Mouse (Mus musculus) intestine, embryonic 14.5 days (tissue): ENCODE measurements at regions not wholly inside any gene's neighbourhood (a gene's known extent, or its start where the extent isn't known, plus 50 kb on each side); places are given as distances from the start of the nearest gene placed in this dataset.

Experiments used
- ATAC-seq: fragments of 200-750 bp; cut with Nextera tagmentation; replicated peaks from 2 replicates; pipeline ENCODE4 v1.8.0; 2017; ENCODE audit warnings: low read depth, moderate number of reproducible peaks, moderate TSS enrichment, moderate library complexity; ENCODE audit not compliant: low FRiP score, low TSS enrichment
- DNase-seq: peaks from one replicate; pipeline ENCODE4 v3.0.0-alpha.2; 2018; ENCODE audit warnings: low spot score
- H3K27ac ChIP-seq: fragments of 300-500 bp; sonication (generic); 2 replicates; pipeline ENCODE4 v1.5.1; 2014; ENCODE audit warnings: low read depth, mild to moderate bottlenecking, control low read depth
- H3K27me3 ChIP-seq: fragments of 300-500 bp; sonication (generic); replicated peaks from 2 replicates; pipeline ENCODE4 v1.6.1; 2014; ENCODE audit warnings: low read length, control low read depth; ENCODE audit not compliant: control insufficient read depth, insufficient read depth
- H3K36me3 ChIP-seq: fragments of 300-500 bp; sonication (generic); 2 replicates; pipeline ENCODE4 v1.6.1; 2014; ENCODE audit warnings: low read length, control low read depth; ENCODE audit not compliant: control insufficient read depth, insufficient read depth
- H3K4me1 ChIP-seq: fragments of 300-500 bp; sonication (generic); replicated peaks from 2 replicates; pipeline ENCODE4 v1.6.1; 2014; ENCODE audit warnings: low read length, control low read depth, mixed read lengths; ENCODE audit not compliant: control insufficient read depth, insufficient read depth
- H3K4me2 ChIP-seq: fragments of 300-500 bp; sonication (generic); 2 replicates; pipeline ENCODE4 v1.6.1; 2014; ENCODE audit warnings: low read length
- H3K4me3 ChIP-seq: fragments of 300-500 bp; sonication (generic); 2 replicates; pipeline ENCODE4 v1.5.1; 2014; ENCODE audit warnings: low read depth, low read length, control low read depth, mixed read lengths
- H3K9ac ChIP-seq: fragments of 300-500 bp; sonication (generic); 2 replicates; pipeline ENCODE4 v1.6.1; 2014; ENCODE audit warnings: mild to moderate bottlenecking, low read length
- H3K9me3 ChIP-seq: fragments of 300-500 bp; sonication (generic); 2 replicates; pipeline ENCODE4 v1.6.1; 2016; ENCODE audit warnings: low read length, control low read depth; ENCODE audit not compliant: control insufficient read depth
- WGBS: fragments of 180-500 bp; shearing (Covaris S2); extraction: QIAGEN DNeasy Blood & Tissue Kit; methylation state at CpG from one replicate; pipeline ENCODE4 v1.1.7; 2014; 5-methylcytosine and 5-hydroxymethylcytosine counted together

- DNase-seq (no peak), ATAC-seq (no peak)
- no peak overlapping the region for H3K4me2 ChIP-seq
- H3K9me3 ChIP-seq, result no peaks in the 10 kb centered on the region
- no peaks in the 10 kb centered on the region for H3K27me3 ChIP-seq
- H3K4me3 ChIP-seq, result no peak overlapping the region
- H3K9ac ChIP-seq, result no peak overlapping the region
- 51% methylated on average over 17 of the region's 17 CpGs for WGBS
- no peaks in the 10 kb centered on the region for H3K4me1 ChIP-seq
- no peak overlapping the region for H3K27ac ChIP-seq
- no peaks in the 10 kb centered on the region for H3K36me3 ChIP-seq
These were observed 110.0 kb downstream of the Gm26897 start for GRCm38 (mm10) chr5:111843622-111844239.

GRCm38 (mm10) chr5:111844528-111844927, 110.8 kb downstream of the Gm26897 start:
- Histone ChIP-seq H3K4me2 (no peak overlapping the region), H3K4me1 (no peaks in the 10 kb centered on the region), H3K36me3 (no peaks in the 10 kb centered on the region), H3K27ac (no peak overlapping the region), H3K9me3 (no peaks in the 10 kb centered on the region), H3K4me3 (no peak overlapping the region), H3K27me3 (no peaks in the 10 kb centered on the region), H3K9ac (no peak overlapping the region)
- 65% methylated on average over 3 of the region's 3 CpGs for WGBS
- DNase-seq (no peak), ATAC-seq (no peak)

- Histone ChIP-seq H3K4me3 (no peak overlapping the region), H3K9ac (no peak overlapping the region), H3K36me3 (no peaks in the 10 kb centered on the region), H3K27ac (no peak overlapping the region), H3K4me2 (no peak overlapping the region), H3K27me3 (no peaks in the 10 kb centered on the region), H3K4me1 (no peaks in the 10 kb centered on the region), H3K9me3 (no peaks in the 10 kb centered on the region)
- 83% methylated on average over 9 of the region's 10 CpGs for WGBS
- ATAC-seq (no peak), DNase-seq (no peak)
These were observed 115.2 kb downstream of the Gm26897 start for GRCm38 (mm10) chr5:111848917-111849316.

- 24% methylated on average over 6 of the region's 6 CpGs for WGBS
- Histone ChIP-seq H3K27ac (no peak overlapping the region), H3K27me3 (no peaks in the 10 kb centered on the region), H3K4me3 (no peak overlapping the region), H3K9me3 (no peaks in the 10 kb centered on the region), H3K36me3 (no peaks in the 10 kb centered on the region), H3K9ac (no peak overlapping the region), H3K4me2 (no peak overlapping the region), H3K4me1 (peaks cover under 1% of the 10 kb centered on the region)
- no peak for ATAC-seq
- DNase-seq, result no peak
These were observed 119.0 kb downstream of the Gm26897 start for GRCm38 (mm10) chr5:111852682-111853081.

- ATAC-seq (no peak), DNase-seq (no peak)
- no peak overlapping the region for H3K9ac ChIP-seq
- no peaks in the 10 kb centered on the region for H3K9me3 ChIP-seq
- H3K27ac ChIP-seq, result no peak overlapping the region
- WGBS, result 78% methylated on average over 2 of the region's 2 CpGs
- H3K36me3 ChIP-seq, result no peaks in the 10 kb centered on the region
- no peak overlapping the region for H3K4me3 ChIP-seq
- H3K27me3 ChIP-seq, result no peaks in the 10 kb centered on the region
- peaks cover 6% of the 10 kb centered on the region for H3K4me1 ChIP-seq
- H3K4me2 ChIP-seq, result no peak overlapping the region
These were observed 121.6 kb downstream of the Gm26897 start for GRCm38 (mm10) chr5:111855366-111855765.

- 93% methylated on average over 7 of the region's 7 CpGs for WGBS
- ATAC-seq, result no peak
These were observed 123.5 kb downstream of the Gm26897 start for GRCm38 (mm10) chr5:111857200-111857599.

GRCm38 (mm10) chr5:111860436-111860835, 126.7 kb downstream of the Gm26897 start:
- H3K36me3 ChIP-seq, result no peaks in the 10 kb centered on the region
- H3K4me2 ChIP-seq, result no peak overlapping the region
- H3K27me3 ChIP-seq, result no peaks in the 10 kb centered on the region
- no peak overlapping the region for H3K4me3 ChIP-seq
- H3K4me1 ChIP-seq, result peaks cover 11% of the 10 kb centered on the region
- WGBS, result 88% methylated on average over 1 of the region's 1 CpGs
- ATAC-seq (no peak), DNase-seq (no peak)
- no peak overlapping the region for H3K9ac ChIP-seq
- no peaks in the 10 kb centered on the region for H3K9me3 ChIP-seq
- no peak overlapping the region for H3K27ac ChIP-seq

More at GRCm38 (mm10) chr5:111857200-111857599, 123.5 kb downstream of the Gm26897 start:
- Histone ChIP-seq H3K9ac (no peak overlapping the region), H3K4me1 (peaks cover 6% of the 10 kb centered on the region), H3K36me3 (no peaks in the 10 kb centered on the region), H3K27ac (no peak overlapping the region), H3K9me3 (no peaks in the 10 kb centered on the region), H3K27me3 (no peaks in the 10 kb centered on the region), H3K4me2 (no peak overlapping the region), H3K4me3 (no peak overlapping the region)
- DNase-seq, result no peak

GRCm38 (mm10) chr5:111862331-111862730, 128.6 kb downstream of the Gm26897 start:
- no peak overlapping the region for H3K9ac ChIP-seq
- ATAC-seq (no peak), DNase-seq (no peak)
- H3K27me3 ChIP-seq, result no peaks in the 10 kb centered on the region
- no peaks in the 10 kb centered on the region for H3K9me3 ChIP-seq
- H3K4me2 ChIP-seq, result no peak overlapping the region
- no peak overlapping the region for H3K27ac ChIP-seq
- no peaks in the 10 kb centered on the region for H3K36me3 ChIP-seq
- peaks cover 11% of the 10 kb centered on the region for H3K4me1 ChIP-seq
- 96% methylated on average over 4 of the region's 4 CpGs for WGBS
- no peak overlapping the region for H3K4me3 ChIP-seq

- no peak overlapping the region for H3K4me3 ChIP-seq
- WGBS, result 43% methylated on average over 7 of the region's 7 CpGs
- H3K27ac ChIP-seq, result no peak overlapping the region
- ATAC-seq (no peak), DNase-seq (peak; percentile 52)
- no peak overlapping the region for H3K9ac ChIP-seq
- H3K9me3 ChIP-seq, result no peaks in the 10 kb centered on the region
- H3K36me3 ChIP-seq, result no peaks in the 10 kb centered on the region
- H3K4me2 ChIP-seq, result no peak overlapping the region
- peaks cover 5% of the 10 kb centered on the region; the same call in 1 of the 2 replicates for H3K4me1 ChIP-seq
- no peaks in the 10 kb centered on the region for H3K27me3 ChIP-seq
These were observed 130.2 kb downstream of the Gm26897 start for GRCm38 (mm10) chr5:111863922-111864321.
